Mouse (Mus musculus): Measurements from ENCODE around the gene Pbx2. TPM values are rescaled to one million over a fixed set of nuclear protein-coding genes. Genes with fewer than 3 reads are reported as not detected.

Gene Pbx2
- polyA plus RNA-seq, 1 experiment from 2014 or later: 4.8 TPM

- no peaks in the 10 kb centered on the region for H3K27me3 ChIP-seq
- peaks cover 41% of the 10 kb centered on the region for H3K4me1 ChIP-seq (replicated peaks)
- no peak overlapping the region for H3K27ac ChIP-seq
- H3K9ac ChIP-seq: no peak overlapping the region
- 67% methylated on average over 10 of the region's 10 CpGs for WGBS
- no peak for ATAC-seq (replicated peaks; ENCODE audit: insufficient number of reproducible peaks, insufficient read depth, low FRiP score, low read depth)
- 0 out of 2 replicates have a peak, but pooled peaks cover under 1% of the 10 kb centered on the region for H3K36me3 ChIP-seq
- H3K4me2 ChIP-seq: no peak overlapping the region
- H3K4me3 ChIP-seq: no peak overlapping the region
- no peaks in the 10 kb centered on the region for H3K9me3 ChIP-seq (replicated peaks)
These were observed 52.9 kb downstream of the Pbx2 start for GRCm38 (mm10) chr17:34643944-34644343.

DNA sequence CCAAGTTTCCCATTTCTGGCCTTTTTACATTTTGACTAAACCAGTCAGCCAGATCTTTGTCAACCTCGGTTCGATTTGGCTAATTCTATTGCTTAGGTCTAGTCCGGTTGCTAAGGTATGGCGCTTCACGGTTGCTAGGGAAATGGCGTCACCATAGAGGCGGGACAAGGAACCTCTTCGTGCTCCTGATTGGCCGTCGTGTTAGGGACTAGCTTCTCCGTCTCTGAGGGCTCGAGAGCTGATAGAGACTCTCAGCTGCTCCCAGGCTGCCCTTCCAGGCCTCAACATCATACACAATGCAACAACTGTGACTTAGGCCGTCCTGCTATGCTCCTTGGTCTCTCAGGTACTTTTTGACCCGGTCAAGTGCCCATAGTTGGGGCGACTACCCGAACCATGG lies 53.5 kb downstream of the Pbx2 start, which contains the start of gene Fkbpl:
TSS of gene Fkbpl (plus strand) at position 157 of the 400 bp plus-strand sequence.
- peak within 1 kb of the TSS; percentile 66 for H3K4me3 ChIP-seq
- peak within 1 kb of the TSS; percentile 79 for H3K27ac ChIP-seq
- peak within 1 kb of the TSS; percentile 68 for H3K9ac ChIP-seq
- under 1% methylated on average over 16 of the region's 16 CpGs for WGBS
- no peaks in the 10 kb centered on the region for H3K27me3 ChIP-seq
- H3K36me3 ChIP-seq: peaks cover 7% of the 10 kb centered on the region; the same call in 1 of the 2 replicates
- no peaks in the 10 kb centered on the region for H3K9me3 ChIP-seq (replicated peaks)
- peaks cover 41% of the 10 kb centered on the region for H3K4me1 ChIP-seq (replicated peaks)
- peak; percentile 73 for ATAC-seq (replicated peaks; ENCODE audit: insufficient number of reproducible peaks, insufficient read depth, low FRiP score, low read depth)
- peak within 1 kb of the TSS; percentile 84 for H3K4me2 ChIP-seq

DNA sequence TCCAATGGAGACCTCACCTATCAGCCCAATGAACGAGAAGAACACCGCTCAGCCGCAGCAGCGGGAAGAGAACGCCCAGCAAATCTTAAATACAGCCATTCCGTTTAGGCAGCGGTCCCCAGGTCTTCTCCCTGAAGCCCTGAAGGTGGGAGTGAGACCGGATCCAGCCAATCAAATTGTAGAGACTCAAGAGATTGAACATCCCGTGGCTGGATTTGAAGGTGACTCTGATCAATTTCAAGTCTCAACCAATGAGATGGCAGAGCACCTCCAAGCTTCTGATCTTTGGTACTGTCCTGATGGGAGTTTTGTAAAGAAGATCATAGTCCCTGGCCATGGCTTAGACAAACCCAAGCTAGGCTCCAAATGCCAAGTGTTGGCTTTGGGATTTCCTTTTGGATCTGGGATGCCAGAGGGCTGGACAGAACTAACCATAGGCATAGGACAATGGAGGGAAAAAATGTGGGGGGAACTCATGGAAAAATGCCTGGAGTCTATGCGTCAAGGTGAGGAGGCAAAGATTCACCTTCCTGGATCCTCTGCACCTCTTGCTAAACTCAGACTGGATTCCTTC lies 54.3 kb downstream of the Pbx2 start:
- Histone ChIP-seq H3K4me1 (replicated peaks) (peaks cover 41% of the 10 kb centered on the region), H3K4me2 (peak overlapping the region; percentile 84), H3K36me3 (peaks cover 12% of the 10 kb centered on the region), H3K4me3 (peak overlapping the region; percentile 66), H3K27ac (peak overlapping the region; percentile 79; the same call in 1 of the 2 replicates), H3K9me3 (replicated peaks) (no peaks in the 10 kb centered on the region), H3K27me3 (no peaks in the 10 kb centered on the region), H3K9ac (peak overlapping the region; percentile 68)
- WGBS: 38% methylated on average over 10 of the region's 10 CpGs
- no peak for ATAC-seq (replicated peaks; ENCODE audit: insufficient number of reproducible peaks, insufficient read depth, low FRiP score, low read depth)

DNA sequence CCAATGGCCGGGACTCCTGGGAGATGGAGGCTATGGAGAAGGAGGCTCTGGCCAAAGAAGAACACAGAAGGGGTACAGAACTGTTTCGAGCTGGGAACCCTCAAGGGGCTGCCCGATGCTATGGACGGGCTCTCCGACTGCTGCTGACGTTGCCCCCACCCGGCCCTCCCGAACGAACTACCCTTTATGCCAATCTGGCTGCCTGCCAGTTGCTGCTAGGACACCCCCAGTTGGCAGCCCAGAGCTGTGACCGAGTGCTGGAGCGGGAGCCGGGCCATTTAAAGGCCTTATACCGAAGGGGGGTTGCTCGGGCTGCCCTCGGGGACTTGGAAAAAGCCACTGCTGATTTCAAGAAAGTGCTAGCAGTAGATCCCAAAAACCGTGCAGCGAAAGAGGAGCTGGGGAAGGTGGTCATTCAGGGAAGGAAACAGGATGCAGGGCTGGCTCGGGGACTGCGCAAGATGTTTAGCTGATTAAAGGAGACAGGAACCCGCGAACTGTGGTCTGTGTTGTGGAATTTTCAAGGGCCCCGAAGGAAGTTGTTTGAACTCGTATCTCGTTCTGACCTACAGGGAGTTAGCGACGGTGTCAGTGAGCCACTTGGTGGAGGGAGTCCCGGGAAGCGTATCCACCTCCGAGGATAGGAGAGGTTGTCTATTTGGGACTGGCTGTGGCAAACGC lies 54.9 kb downstream of the Pbx2 start:
- H3K4me3 ChIP-seq: no peak overlapping the region
- peaks cover 18% of the 10 kb centered on the region for H3K36me3 ChIP-seq
- no peaks in the 10 kb centered on the region for H3K27me3 ChIP-seq
- peaks cover 34% of the 10 kb centered on the region for H3K4me1 ChIP-seq (replicated peaks)
- no peak overlapping the region for H3K27ac ChIP-seq
- ATAC-seq (replicated peaks; ENCODE audit: insufficient number of reproducible peaks, insufficient read depth, low FRiP score, low read depth): no peak
- no peak overlapping the region for H3K9ac ChIP-seq
- no peaks in the 10 kb centered on the region for H3K9me3 ChIP-seq (replicated peaks)
- WGBS: 78% methylated on average over 30 of the region's 30 CpGs
- H3K4me2 ChIP-seq: peak overlapping the region; percentile 84

Other genes starting within 250 kb of the Pbx2 start
- gene Btnl2, start 236.4 kb upstream of the Pbx2 start, polyA plus RNA-seq (2015; fragmentation: Nextera tagmentation; extraction: Ambion mirVana): 0.09 TPM in 1 of 2 replicates, not detected in the other
- not detected in 2 replicates for gene Btnl1, start 214.1 kb upstream of the Pbx2 start, polyA plus RNA-seq (2015; fragmentation: Nextera tagmentation; extraction: Ambion mirVana)
- gene BC051142, start 192.4 kb upstream of the Pbx2 start, polyA plus RNA-seq (2015; fragmentation: Nextera tagmentation; extraction: Ambion mirVana): 0.20 TPM in 1 of 2 replicates, not detected in the other
- not detected in 2 replicates for gene Btnl4, start 113.9 kb upstream of the Pbx2 start, polyA plus RNA-seq (2015; fragmentation: Nextera tagmentation; extraction: Ambion mirVana)
- not detected in 2 replicates for gene Btnl6, start 73.9 kb upstream of the Pbx2 start, polyA plus RNA-seq (2015; fragmentation: Nextera tagmentation; extraction: Ambion mirVana)
- 5.8 and 7.8 TPM in 2 replicates for gene Notch4, start 27.0 kb upstream of the Pbx2 start, polyA plus RNA-seq (2015; fragmentation: Nextera tagmentation; extraction: Ambion mirVana)
- gene Gpsm3, start 1.5 kb upstream of the Pbx2 start, polyA plus RNA-seq (2015; fragmentation: Nextera tagmentation; extraction: Ambion mirVana): 5.5 and 13.1 TPM in 2 replicates
- 6.4 and 12.3 TPM in 2 replicates for gene Ager, start 6.6 kb downstream of the Pbx2 start, polyA plus RNA-seq (2015; fragmentation: Nextera tagmentation; extraction: Ambion mirVana)
- 99.7 and 111 TPM in 2 replicates for gene Rnf5, start 12.4 kb downstream of the Pbx2 start, polyA plus RNA-seq (2015; fragmentation: Nextera tagmentation; extraction: Ambion mirVana)
- gene Agpat1, start 13.0 kb downstream of the Pbx2 start, polyA plus RNA-seq (2015; fragmentation: Nextera tagmentation; extraction: Ambion mirVana): 45.7 and 53.9 TPM in 2 replicates
- 1.3 and 2.2 TPM in 2 replicates for gene Egfl8, start 24.7 kb downstream of the Pbx2 start, polyA plus RNA-seq (2015; fragmentation: Nextera tagmentation; extraction: Ambion mirVana)
- 22.9 and 24.8 TPM in 2 replicates for gene Ppt2, start 37.2 kb downstream of the Pbx2 start, polyA plus RNA-seq (2015; fragmentation: Nextera tagmentation; extraction: Ambion mirVana)
- gene Prrt1, start 38.3 kb downstream of the Pbx2 start, polyA plus RNA-seq (2015; fragmentation: Nextera tagmentation; extraction: Ambion mirVana): 0.42 and 1.2 TPM in 2 replicates
- 10.7 and 12.9 TPM in 2 replicates for gene Fkbpl, start 53.5 kb downstream of the Pbx2 start, polyA plus RNA-seq (2015; fragmentation: Nextera tagmentation; extraction: Ambion mirVana)
- 39.6 and 54.5 TPM in 2 replicates for gene Atf6b, start 55.9 kb downstream of the Pbx2 start, polyA plus RNA-seq (2015; fragmentation: Nextera tagmentation; extraction: Ambion mirVana)
- 2.3 and 3.2 TPM in 2 replicates for gene Tnxb, start 79.3 kb downstream of the Pbx2 start, polyA plus RNA-seq (2015; fragmentation: Nextera tagmentation; extraction: Ambion mirVana)
- 0.53 and 0.77 TPM in 2 replicates for gene C4b, start 152.6 kb downstream of the Pbx2 start, polyA plus RNA-seq (2015; fragmentation: Nextera tagmentation; extraction: Ambion mirVana)
- 0.93 TPM in 1 of 2 replicates, not detected in the other for gene Cyp21a1, start 213.3 kb downstream of the Pbx2 start, polyA plus RNA-seq (2015; fragmentation: Nextera tagmentation; extraction: Ambion mirVana)
- 19.4 and 23.4 TPM in 2 replicates for gene Stk19, start 245.7 kb downstream of the Pbx2 start, polyA plus RNA-seq (2015; fragmentation: Nextera tagmentation; extraction: Ambion mirVana)
- 32.0 and 40.8 TPM in 2 replicates for gene Dxo, start 245.8 kb downstream of the Pbx2 start, polyA plus RNA-seq (2015; fragmentation: Nextera tagmentation; extraction: Ambion mirVana)